Mouse (Mus musculus) lung, adult 2 months (tissue): Measurements from ENCODE around the gene Gdpd5. TPM values are rescaled to one million over a fixed set of nuclear protein-coding genes. Genes with fewer than 3 reads are reported as not detected.

ENCODE experiments used
- DNase-seq: peaks from one replicate; pipeline ENCODE4 v3.0.0; 2022
- H3K4me1 ChIP-seq: fragments of 200-500 bp; 2 replicates; pipeline ENCODE4 v1.6.1; 2011; ENCODE audit warnings: low read length; ENCODE audit not compliant: control insufficient read depth, insufficient read depth
- H3K4me3 ChIP-seq: fragments of 200-500 bp; replicated peaks from 2 replicates; pipeline ENCODE3; 2011; ENCODE audit warnings: low read depth, mild to moderate bottlenecking, control low read depth, low read length; ENCODE audit errors: extremely low read depth
- CTCF ChIP-seq: fragments of 200-500 bp; IDR thresholded peaks from 2 replicates; pipeline ENCODE4 v1.5.1; 2011; ENCODE audit warnings: mild to moderate bottlenecking, low read length, control low read depth; ENCODE audit not compliant: insufficient read depth
- POLR2A ChIP-seq: fragments of 200-500 bp; IDR thresholded peaks from 2 replicates; pipeline ENCODE4 v1.6.1; 2011; ENCODE audit warnings: low read depth, mild to moderate bottlenecking, control low read depth, low read length, borderline replicate concordance; ENCODE audit errors: extremely low read depth
- WGBS: fragments of 180-500 bp; shearing (Covaris S2); methylation state at CpG from one replicate; pipeline ENCODE4 v1.1.7; 2018; 5-methylcytosine and 5-hydroxymethylcytosine counted together
- polyA plus RNA-seq: library from polyadenylated mRNA; depleted of rRNA; stranded (reverse); fragments of >200 nt; gene quantifications from 2 replicates; pipeline ENCODE4 v1.2.3, GENCODE M21; 2012

The Gdpd5 gene
- polyA plus RNA-seq, 1 experiment: 27.2 TPM

DNA sequence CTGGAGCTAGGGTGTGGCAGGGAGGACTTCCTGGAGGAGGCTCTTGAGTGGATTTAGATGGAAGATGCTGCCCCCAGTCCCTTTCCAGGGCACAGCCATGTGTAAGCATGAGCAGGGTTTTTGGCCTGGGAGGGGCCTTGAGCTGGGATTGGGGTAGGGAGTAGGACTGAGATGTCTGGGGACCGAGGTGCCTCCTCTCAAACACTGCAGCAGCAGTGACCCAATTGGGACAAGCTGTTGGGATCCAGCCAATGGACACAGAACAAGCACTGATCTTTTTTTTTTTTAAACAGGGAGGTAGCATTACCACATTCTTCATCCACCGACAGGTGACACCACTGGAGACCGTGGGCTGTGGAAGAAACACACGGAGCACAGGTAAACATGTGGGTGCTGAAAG lies 5.6 kb downstream of the Gdpd5 start:
- no peak for DNase-seq
- 76% methylated on average over 4 of the region's 4 CpGs for WGBS
- TF ChIP-seq POLR2A (no peak), CTCF (no peak)
- peaks cover 17% of the 10 kb centered on the region for H3K4me1 ChIP-seq
- H3K4me3 ChIP-seq: no peak overlapping the region

GRCm38 (mm10) chr7:99387356-99387755 lies 6.1 kb downstream of the Gdpd5 start:
- DNase-seq: no peak
- Histone ChIP-seq H3K4me1 (peaks cover 17% of the 10 kb centered on the region), H3K4me3 (no peak overlapping the region)
- TF ChIP-seq CTCF (no peak), POLR2A (no peak)
- 87% methylated on average over 5 of the region's 5 CpGs for WGBS

- no peak for TF ChIP-seq CTCF
- no peak for TF ChIP-seq POLR2A
- no peak overlapping the region for H3K4me3 ChIP-seq
- H3K4me1 ChIP-seq: peaks cover 3% of the 10 kb centered on the region
- WGBS: 61% methylated on average over 4 of the region's 4 CpGs
- DNase-seq: no peak
Observed at GRCm38 (mm10) chr7:99390559-99390958, 9.3 kb downstream of the Gdpd5 start.

DNA sequence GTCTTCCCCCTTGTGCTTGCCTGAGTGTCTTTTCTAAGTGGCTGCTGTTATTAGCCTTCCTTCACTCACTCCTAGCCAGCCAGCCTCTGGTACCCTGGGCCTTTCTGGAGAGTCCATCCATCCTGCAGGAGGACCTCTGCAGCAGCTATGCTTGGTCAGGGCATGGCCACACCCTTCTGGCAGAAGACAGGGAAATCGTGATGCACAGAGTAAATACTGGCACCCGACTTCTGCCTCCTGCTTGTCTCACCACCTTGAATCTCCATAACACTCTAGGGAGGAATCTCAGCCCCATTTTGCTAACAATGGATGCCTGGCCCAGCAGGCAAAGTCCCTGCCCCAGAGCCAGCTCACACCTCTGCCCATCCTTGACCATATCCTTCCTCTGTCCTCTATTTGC lies 11.5 kb downstream of the Gdpd5 start:
- TF ChIP-seq POLR2A (no peak), CTCF (no peak)
- DNase-seq: no peak
- peaks cover 4% of the 10 kb centered on the region; the same call in 1 of the 2 replicates for H3K4me1 ChIP-seq
- 45% methylated on average over 2 of the region's 2 CpGs for WGBS
- no peak overlapping the region for H3K4me3 ChIP-seq

DNA sequence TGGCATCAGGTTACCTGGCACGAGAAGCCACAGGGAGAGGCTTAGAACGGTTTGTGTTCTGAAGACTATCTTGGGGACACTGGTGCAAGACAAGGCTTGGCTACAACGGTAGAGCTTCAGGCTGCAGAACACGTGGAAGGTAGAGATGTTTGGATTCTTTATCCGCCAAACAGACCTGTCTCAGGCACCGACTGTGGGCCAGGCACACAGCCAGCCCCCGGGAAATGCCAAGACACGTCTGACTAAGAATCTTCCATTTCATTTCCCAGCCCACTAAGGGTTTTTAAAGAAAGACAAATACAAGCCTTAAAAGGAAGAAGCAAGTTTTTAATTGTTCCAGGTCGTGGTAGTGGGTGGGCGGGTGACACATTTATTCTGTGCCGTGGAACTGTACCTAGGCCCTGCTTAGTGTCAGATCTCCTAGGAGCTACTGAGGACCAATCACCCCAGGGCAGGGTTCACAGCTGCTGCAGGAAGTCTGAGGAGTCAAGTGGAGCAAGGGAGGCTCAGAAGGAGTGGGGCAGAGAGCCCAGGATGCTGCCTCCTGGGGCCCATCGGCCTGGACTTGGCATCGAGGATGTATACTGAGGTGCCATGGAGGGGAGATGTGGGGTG lies 12.6 kb downstream of the Gdpd5 start:
- Histone ChIP-seq H3K4me1 (peaks cover 4% of the 10 kb centered on the region; the same call in 1 of the 2 replicates), H3K4me3 (no peak overlapping the region)
- no peak for DNase-seq
- 60% methylated on average over 13 of the region's 13 CpGs for WGBS
- no peak for TF ChIP-seq CTCF
- TF ChIP-seq POLR2A: no peak

DNA sequence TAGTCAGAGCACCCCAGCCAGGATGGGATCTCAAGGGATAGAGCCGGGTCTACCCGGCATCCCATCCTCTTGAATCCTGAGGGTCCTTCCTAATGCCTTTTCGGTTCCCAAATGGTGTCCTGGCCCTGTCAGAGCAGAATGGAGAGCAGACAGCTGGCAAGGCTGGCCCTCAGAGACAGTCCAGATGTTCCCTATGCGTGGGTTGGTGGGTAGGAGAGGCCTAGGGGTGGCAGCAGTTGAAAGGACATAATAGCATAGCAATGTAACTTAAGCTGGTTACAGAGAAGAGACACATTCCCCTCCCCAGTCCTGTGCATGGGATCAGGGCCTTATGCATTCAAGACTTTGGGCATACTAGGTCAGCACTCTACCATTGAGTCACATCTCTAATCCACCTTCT lies 14.2 kb downstream of the Gdpd5 start:
- no peak for TF ChIP-seq CTCF
- no peak for TF ChIP-seq POLR2A
- no peak for DNase-seq
- WGBS: 88% methylated on average over 4 of the region's 4 CpGs
- H3K4me1 ChIP-seq: peaks cover 4% of the 10 kb centered on the region; the same call in 1 of the 2 replicates
- H3K4me3 ChIP-seq: no peak overlapping the region

DNA sequence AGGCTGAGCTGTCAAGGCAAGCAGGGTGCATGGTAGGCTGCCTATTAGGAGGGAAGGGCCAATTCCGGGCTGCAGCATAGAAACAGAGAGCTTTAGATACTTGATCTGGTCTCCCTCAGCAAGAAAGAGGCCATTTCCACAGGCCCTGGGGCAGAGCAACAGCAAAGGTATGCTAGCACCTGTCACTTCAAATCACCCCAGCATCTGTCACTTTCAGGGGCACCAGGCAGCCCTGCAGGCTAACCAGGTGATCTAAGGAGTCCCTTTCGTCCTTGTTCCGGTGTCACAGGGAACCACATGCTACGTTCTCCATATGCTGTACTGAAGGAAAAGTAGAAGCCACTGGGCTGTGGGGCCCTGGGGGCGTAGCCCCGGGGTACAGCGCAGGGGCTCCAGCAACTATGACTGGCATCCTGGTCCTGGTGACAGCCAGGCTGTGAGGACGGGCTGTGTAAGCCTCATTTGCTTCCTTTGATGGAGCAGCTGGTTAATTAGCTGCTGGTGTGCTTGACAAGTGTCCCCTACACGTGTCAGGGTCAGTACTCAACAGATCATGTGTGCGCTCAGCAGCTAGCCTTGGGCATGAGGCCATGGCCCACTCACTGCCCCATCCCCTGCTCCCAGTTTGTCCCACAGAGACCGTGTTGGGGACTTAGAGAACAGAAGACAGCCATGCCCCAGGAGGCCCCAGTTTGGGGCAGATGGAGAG lies 14.8 kb downstream of the Gdpd5 start:
- TF ChIP-seq CTCF (no peak), POLR2A (no peak)
- DNase-seq: no peak
- Histone ChIP-seq H3K4me3 (no peak overlapping the region), H3K4me1 (0 out of 2 replicates have a peak, but pooled peaks cover 2% of the 10 kb centered on the region)
- WGBS: 82% methylated on average over 11 of the region's 11 CpGs

DNA sequence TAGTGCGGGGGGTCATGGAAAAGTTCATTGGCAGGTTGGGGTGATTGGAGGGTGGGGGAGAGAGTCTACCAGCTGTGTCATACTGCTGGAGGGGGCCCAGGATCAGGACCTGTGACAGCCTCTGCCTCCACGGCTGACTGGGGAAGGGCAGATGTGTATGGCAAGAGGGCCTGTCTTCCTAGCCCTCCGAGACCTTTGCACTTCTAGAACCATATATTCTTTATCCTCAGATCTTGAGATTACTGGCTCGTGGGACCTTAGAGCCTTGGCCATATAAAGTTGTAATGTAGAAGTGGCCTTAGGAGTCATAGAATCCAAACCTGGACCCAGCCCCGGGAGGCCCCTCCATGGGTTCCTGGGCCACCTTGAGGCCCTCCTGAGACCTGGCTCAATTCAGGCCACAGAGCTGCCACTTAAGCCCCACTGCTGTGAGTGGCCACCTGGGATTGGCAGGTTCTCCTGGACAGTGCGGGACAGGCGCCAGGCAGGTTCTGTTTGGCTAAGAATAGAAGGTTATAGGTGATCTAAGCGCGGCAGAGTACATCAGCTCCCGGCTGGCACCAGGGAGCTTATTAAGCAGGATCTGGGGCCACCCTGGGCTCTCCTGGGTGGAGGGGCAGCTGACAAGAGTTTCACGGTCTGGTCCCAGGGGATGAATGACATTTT lies 15.9 kb downstream of the Gdpd5 start:
- 0 out of 2 replicates have a peak, but pooled peaks cover 4% of the 10 kb centered on the region for H3K4me1 ChIP-seq
- 76% methylated on average over 11 of the region's 11 CpGs for WGBS
- no peak for TF ChIP-seq POLR2A
- no peak for TF ChIP-seq CTCF
- peak; percentile 41 for DNase-seq
- no peak overlapping the region for H3K4me3 ChIP-seq

DNA sequence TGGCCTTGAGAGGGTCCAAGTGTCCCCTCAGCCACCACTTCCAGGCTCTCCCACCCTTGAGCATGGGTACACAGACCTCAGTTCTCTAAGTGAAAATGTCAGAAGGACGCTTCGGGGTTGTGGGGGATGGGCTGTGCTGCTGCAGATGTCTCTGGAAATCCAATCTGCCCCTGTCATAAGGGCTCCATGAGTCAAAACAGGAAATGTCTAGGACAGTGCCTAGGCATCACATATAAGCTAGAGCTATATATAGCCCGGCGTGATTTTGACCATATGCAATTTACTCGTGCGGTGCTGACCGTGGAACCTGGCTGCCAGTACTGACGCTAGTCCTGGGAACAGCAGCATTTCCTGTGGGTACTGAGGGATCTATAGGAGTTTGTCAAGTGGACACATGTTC lies 20.2 kb downstream of the Gdpd5 start:
- DNase-seq: no peak
- TF ChIP-seq CTCF: no peak
- no peak for TF ChIP-seq POLR2A
- 48% methylated on average over 8 of the region's 8 CpGs for WGBS
- H3K4me3 ChIP-seq: no peak overlapping the region
- H3K4me1 ChIP-seq: 0 out of 2 replicates have a peak, but pooled peaks cover 4% of the 10 kb centered on the region

- no peak overlapping the region for H3K4me3 ChIP-seq
- WGBS: 76% methylated on average over 6 of the region's 6 CpGs
- peaks cover 5% of the 10 kb centered on the region for H3K4me1 ChIP-seq
- no peak for DNase-seq
- no peak for TF ChIP-seq CTCF
- TF ChIP-seq POLR2A: no peak
Observed at GRCm38 (mm10) chr7:99402477-99402876, 21.3 kb downstream of the Gdpd5 start.
